Mouse (Mus musculus): ENCODE measurements around the gene Dhfr. TPM values are rescaled to one million over a fixed set of nuclear protein-coding genes. Genes with fewer than 3 reads are reported as not detected.
"Not testable (repeated sequence)": the region's sequence is repeated elsewhere in the genome, so short reads cannot be mapped to it uniquely, and the experiment has no call there.

Dhfr gene
- polyA plus RNA-seq, 1 experiment from 2014 or later: 5.8 TPM

DNA sequence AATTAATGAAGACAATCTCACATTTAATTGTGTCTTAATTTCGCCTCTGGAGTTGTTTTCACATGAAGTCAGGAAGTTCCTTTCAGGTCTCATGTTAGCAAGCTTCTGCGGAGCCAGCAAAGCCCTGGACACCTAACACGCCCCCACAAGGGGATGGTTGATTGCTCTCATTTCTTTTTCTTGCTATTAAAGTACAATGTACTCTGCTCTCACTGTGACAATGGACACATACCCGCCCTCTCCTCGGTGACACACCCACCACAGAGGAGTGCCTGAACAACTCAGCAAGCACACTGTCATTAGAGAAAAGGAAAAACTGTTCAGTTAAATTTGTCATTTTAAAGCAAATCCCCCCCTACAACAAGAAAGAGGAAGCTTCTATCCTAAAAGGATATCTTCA lies 8.2 kb upstream of the Dhfr start:
- H3K4me3 ChIP-seq: no peak overlapping the region
- no peak overlapping the region for H3K27ac ChIP-seq
- H3K9me3 ChIP-seq: no peaks in the 10 kb centered on the region
- ATAC-seq (ENCODE audit: low FRiP score): no peak
- H3K4me2 ChIP-seq: no peak overlapping the region
- no peaks in the 10 kb centered on the region for H3K27me3 ChIP-seq
- no peak overlapping the region for H3K9ac ChIP-seq
- no peaks in the 10 kb centered on the region for H3K4me1 ChIP-seq (replicated peaks)
- H3K36me3 ChIP-seq: peaks cover 68% of the 10 kb centered on the region
- 75% methylated on average over 5 of the region's 5 CpGs for WGBS

DNA sequence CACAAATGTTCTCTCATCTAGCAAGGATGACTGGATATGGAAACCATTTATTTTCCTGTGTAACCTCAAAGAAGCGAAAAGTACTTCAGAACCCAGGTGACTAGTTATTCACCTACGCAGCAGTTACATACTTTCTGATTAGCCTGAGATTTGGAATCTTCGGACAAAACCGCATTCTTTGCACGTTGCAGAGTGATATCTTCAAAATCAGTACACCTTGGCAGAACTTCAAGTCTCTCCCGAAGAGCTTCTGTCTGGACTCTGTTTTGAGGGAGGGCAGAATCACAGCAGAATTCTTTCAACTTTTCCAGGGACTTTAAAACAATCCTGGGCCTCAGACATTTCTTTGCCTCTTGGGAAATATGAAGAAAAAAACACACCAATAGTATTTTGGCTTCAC lies 3.4 kb upstream of the Dhfr start:
- Histone ChIP-seq H3K27me3 (no peaks in the 10 kb centered on the region), H3K4me3 (no peak overlapping the region), H3K27ac (no peak overlapping the region), H3K9me3 (no peaks in the 10 kb centered on the region), H3K36me3 (peaks cover 35% of the 10 kb centered on the region), H3K4me2 (no peak overlapping the region), H3K9ac (no peak overlapping the region), H3K4me1 (replicated peaks) (peaks cover 17% of the 10 kb centered on the region)
- 96% methylated on average over 6 of the region's 6 CpGs for WGBS
- no peak for ATAC-seq (ENCODE audit: low FRiP score)

DNA sequence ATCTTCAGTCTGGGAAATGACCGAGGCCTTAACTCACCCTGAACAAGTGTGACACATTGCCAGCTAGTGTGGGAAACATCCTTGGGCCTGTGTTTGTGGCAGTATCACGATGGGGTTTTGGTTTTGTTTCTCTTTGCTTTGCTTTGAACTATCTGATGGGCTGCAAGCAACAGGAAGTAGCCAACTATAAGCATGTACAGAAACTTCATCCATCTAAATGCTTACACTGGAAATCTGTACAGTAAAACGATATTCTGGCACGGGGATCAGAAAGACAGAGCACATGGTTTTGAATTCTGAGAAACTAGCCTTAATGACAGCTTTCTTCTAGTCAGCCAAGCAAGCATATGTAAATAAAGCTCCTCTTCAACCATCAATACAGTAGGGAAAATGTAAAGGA lies 570 bp upstream of the Dhfr start:
- Histone ChIP-seq H3K4me1 (replicated peaks) (peaks cover 17% of the 10 kb centered on the region), H3K4me2 (peak overlapping the region; percentile 91), H3K36me3 (peaks cover 9% of the 10 kb centered on the region), H3K9ac (peak overlapping the region; percentile 79), H3K4me3 (peak overlapping the region; percentile 56), H3K27me3 (no peaks in the 10 kb centered on the region), H3K9me3 (no peaks in the 10 kb centered on the region), H3K27ac (peak overlapping the region; percentile 64)
- no peak; the same call in 1 of the 2 replicates for ATAC-seq (ENCODE audit: low FRiP score)
- WGBS: 29% methylated on average over 4 of the region's 4 CpGs

DNA sequence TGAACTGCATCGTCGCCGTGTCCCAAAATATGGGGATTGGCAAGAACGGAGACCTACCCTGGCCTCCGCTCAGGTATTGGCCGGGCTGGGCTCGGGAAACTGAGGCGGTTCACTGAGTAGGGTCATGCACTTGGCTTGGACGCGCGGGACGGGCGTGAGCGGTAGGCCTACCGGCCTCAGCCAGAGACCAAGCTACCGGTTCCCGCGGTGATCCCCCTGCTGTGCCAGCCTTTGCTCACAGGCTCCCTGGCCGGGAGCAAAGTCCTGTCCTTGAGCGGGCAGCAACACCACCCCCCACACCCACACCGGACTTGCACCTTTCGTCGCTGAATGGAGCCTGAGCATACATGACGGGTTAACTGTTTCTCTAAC lies 732 bp downstream of the Dhfr start:
- ATAC-seq (ENCODE audit: low FRiP score): peak; percentile 44
- H3K4me2 ChIP-seq: peak overlapping the region; percentile 91
- peak overlapping the region; percentile 75 for H3K9ac ChIP-seq
- H3K27ac ChIP-seq: no peak overlapping the region
- no peaks in the 10 kb centered on the region for H3K9me3 ChIP-seq
- H3K36me3 ChIP-seq: peaks cover 10% of the 10 kb centered on the region
- H3K4me3 ChIP-seq: peak overlapping the region; percentile 56
- H3K4me1 ChIP-seq (replicated peaks): peaks cover 17% of the 10 kb centered on the region
- no peaks in the 10 kb centered on the region for H3K27me3 ChIP-seq
- WGBS: 2% methylated on average over 24 of the region's 24 CpGs

GRCm38 (mm10) chr13:92356376-92356775 lies 1.9 kb downstream of the Dhfr start:
- Histone ChIP-seq H3K27ac (no peak overlapping the region), H3K4me2 (peak overlapping the region; percentile 91), H3K4me1 (replicated peaks) (peaks cover 17% of the 10 kb centered on the region), H3K36me3 (peaks cover 3% of the 10 kb centered on the region; the same call in 1 of the 2 replicates), H3K4me3 (0 out of 2 replicates have a peak overlapping the region, but pooled peaks have one; percentile 56), H3K9me3 (no peaks in the 10 kb centered on the region), H3K9ac (no peak overlapping the region), H3K27me3 (no peaks in the 10 kb centered on the region)
- ATAC-seq (ENCODE audit: low FRiP score): no peak
- 70% methylated on average over 7 of the region's 7 CpGs for WGBS

DNA sequence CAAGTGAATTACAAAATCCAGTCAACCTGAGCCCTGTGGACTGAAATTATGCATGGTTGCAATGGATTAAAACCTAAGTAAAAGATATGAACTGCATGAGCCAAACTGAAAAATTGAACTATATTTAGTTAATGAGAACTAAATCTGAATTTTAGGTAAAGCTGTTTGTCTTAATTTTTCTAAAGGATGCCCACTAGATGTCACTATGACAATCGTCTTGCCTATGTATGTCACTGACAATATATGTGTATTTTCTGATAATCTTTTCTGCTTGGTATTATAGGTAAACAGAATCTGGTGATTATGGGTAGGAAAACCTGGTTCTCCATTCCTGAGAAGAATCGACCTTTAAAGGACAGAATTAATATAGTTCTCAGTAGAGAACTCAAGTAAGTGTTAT lies 3.1 kb downstream of the Dhfr start:
- H3K9ac ChIP-seq: no peak overlapping the region
- no peaks in the 10 kb centered on the region for H3K27me3 ChIP-seq
- no peak overlapping the region for H3K27ac ChIP-seq
- H3K4me2 ChIP-seq: no peak overlapping the region
- ATAC-seq (ENCODE audit: low FRiP score): no peak
- peaks cover 3% of the 10 kb centered on the region; the same call in 1 of the 2 replicates for H3K36me3 ChIP-seq
- 62% methylated on average over 2 of the region's 2 CpGs for WGBS
- no peaks in the 10 kb centered on the region for H3K9me3 ChIP-seq
- no peak overlapping the region for H3K4me3 ChIP-seq
- peaks cover 17% of the 10 kb centered on the region for H3K4me1 ChIP-seq (replicated peaks)

DNA sequence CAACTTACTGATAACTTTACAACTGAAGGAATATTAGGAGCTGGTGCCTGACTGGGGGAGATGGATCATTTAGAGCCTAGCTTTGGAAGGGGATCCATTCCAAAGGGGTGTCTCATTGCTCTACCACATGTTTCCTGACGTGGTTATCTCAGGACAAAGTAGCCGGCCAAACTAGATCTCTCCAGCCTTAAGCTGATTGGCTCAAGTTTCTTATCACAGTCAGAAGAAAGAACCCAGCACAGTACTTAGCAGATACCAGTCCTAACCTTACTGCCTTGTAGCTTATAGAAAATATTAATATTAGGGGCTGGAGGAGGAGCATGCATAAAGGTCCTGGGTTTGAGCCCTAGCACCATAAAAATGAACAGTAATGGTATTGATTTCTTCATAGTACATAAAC lies 7.1 kb downstream of the Dhfr start:
- Histone ChIP-seq H3K4me2 (no peak overlapping the region), H3K9me3 (no peaks in the 10 kb centered on the region), H3K27me3 (no peaks in the 10 kb centered on the region), H3K4me3 (no peak overlapping the region), H3K4me1 (replicated peaks) (no peaks in the 10 kb centered on the region), H3K9ac (no peak overlapping the region), H3K27ac (no peak overlapping the region), H3K36me3 (peaks cover 3% of the 10 kb centered on the region; the same call in 1 of the 2 replicates)
- WGBS: 90% methylated on average over 2 of the region's 2 CpGs
- no peak for ATAC-seq (ENCODE audit: low FRiP score)

- Histone ChIP-seq H3K4me1 (replicated peaks) (no peaks in the 10 kb centered on the region), H3K27me3 (no peaks in the 10 kb centered on the region), H3K4me3 (no peak overlapping the region), H3K4me2 (no peak overlapping the region), H3K36me3 (peaks cover 16% of the 10 kb centered on the region), H3K27ac (no peak overlapping the region), H3K9me3 (no peaks in the 10 kb centered on the region), H3K9ac (no peak overlapping the region)
- 80% methylated on average over 4 of the region's 4 CpGs for WGBS
- no peak for ATAC-seq (ENCODE audit: low FRiP score)
These were observed 10.8 kb downstream of the Dhfr start for GRCm38 (mm10) chr13:92365312-92365711.

- Histone ChIP-seq H3K9me3 (no peaks in the 10 kb centered on the region), H3K4me3 (no peak overlapping the region), H3K4me1 (replicated peaks) (no peaks in the 10 kb centered on the region), H3K36me3 (peaks cover 16% of the 10 kb centered on the region), H3K27ac (no peak overlapping the region), H3K4me2 (no peak overlapping the region), H3K9ac (no peak overlapping the region), H3K27me3 (no peaks in the 10 kb centered on the region)
- WGBS: 94% methylated on average over 3 of the region's 3 CpGs
- ATAC-seq (ENCODE audit: low FRiP score): no peak
These were observed 16.3 kb downstream of the Dhfr start for GRCm38 (mm10) chr13:92370811-92371210.

- not testable (repeated sequence) for H3K4me2 ChIP-seq; ATAC-seq (ENCODE audit: low FRiP score); H3K4me3 ChIP-seq; H3K27me3 ChIP-seq; H3K9ac ChIP-seq; H3K27ac ChIP-seq; H3K4me1 ChIP-seq (replicated peaks); H3K9me3 ChIP-seq
- WGBS: 96% methylated on average over 6 of the region's 6 CpGs
- peaks cover 16% of the 10 kb centered on the region for H3K36me3 ChIP-seq
These were observed 16.9 kb downstream of the Dhfr start for GRCm38 (mm10) chr13:92371466-92371865.

GRCm38 (mm10) chr13:92387367-92387766 lies 32.8 kb downstream of the Dhfr start:
- H3K27ac ChIP-seq: no peak overlapping the region
- no peak overlapping the region for H3K4me3 ChIP-seq
- no peak for ATAC-seq (ENCODE audit: low FRiP score)
- no peak overlapping the region for H3K9ac ChIP-seq
- 85% methylated on average over 3 of the region's 3 CpGs for WGBS
- H3K4me1 ChIP-seq (replicated peaks): no peaks in the 10 kb centered on the region
- no peaks in the 10 kb centered on the region for H3K36me3 ChIP-seq
- H3K27me3 ChIP-seq: no peaks in the 10 kb centered on the region
- H3K4me2 ChIP-seq: no peak overlapping the region
- H3K9me3 ChIP-seq: no peaks in the 10 kb centered on the region

DNA sequence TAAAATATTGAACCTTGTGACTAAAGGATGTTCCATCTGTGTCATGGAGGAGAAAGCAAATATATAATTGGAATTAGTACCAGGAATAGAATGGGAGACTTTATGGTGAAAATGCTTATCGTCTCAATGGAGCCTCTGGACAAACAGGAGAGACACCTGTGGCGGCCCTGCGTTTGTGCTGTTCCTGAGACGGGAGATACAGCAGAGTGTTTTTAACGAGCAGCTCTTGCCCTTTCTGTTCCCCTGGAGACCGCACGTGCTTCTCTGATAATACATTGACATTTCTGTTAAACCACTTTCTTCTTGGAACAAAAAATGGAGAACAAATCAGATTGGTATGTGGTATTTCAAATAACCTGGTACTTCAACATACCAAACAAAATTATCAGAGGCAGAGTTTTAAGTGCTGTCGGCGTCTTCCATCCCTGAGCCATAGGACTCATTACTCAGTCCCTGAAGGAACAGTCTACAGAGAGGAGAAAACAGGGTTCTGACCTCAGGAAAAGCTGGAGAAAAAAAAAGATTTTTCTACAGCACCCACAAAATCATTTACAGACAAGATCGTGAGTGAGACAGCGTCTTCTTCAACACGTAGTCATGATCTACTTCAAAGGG lies 38.6 kb downstream of the Dhfr start:
- Histone ChIP-seq H3K4me1 (replicated peaks) (no peaks in the 10 kb centered on the region), H3K9ac (no peak overlapping the region), H3K27me3 (no peaks in the 10 kb centered on the region), H3K4me3 (no peak overlapping the region), H3K36me3 (no peaks in the 10 kb centered on the region), H3K27ac (no peak overlapping the region), H3K4me2 (no peak overlapping the region), H3K9me3 (no peaks in the 10 kb centered on the region)
- ATAC-seq (ENCODE audit: low FRiP score): no peak
- WGBS: 92% methylated on average over 12 of the region's 12 CpGs

Data from hindbrain, embryonic 13.5 days (tissue).